Mouse (Mus musculus) forebrain, embryonic 14.5 days (tissue): ENCODE data around the gene Ttc25. TPM values are rescaled to one million over a fixed set of nuclear protein-coding genes. Genes with fewer than 3 reads are reported as not detected.
A peak's percentile ranks its signal among the peaks of the same experiment; 100 is the strongest.

ENCODE experiments used
- ATAC-seq: fragments of 200-750 bp; cut with Nextera tagmentation; 2 replicates; pipeline ENCODE4 v1.8.0; 2017; ENCODE audit warnings: mild to moderate bottlenecking, moderate library complexity
- DNase-seq: peaks from one replicate; pipeline ENCODE4 v3.0.0-alpha.2; 2015; ENCODE audit warnings: low spot score
- H3K27ac ChIP-seq: fragments of 300-500 bp; sonication (generic); 2 replicates; pipeline ENCODE4 v1.5.1; 2014; ENCODE audit warnings: low read depth, mild to moderate bottlenecking, control low read depth, low read length, moderate library complexity
- H3K27me3 ChIP-seq: fragments of 300-500 bp; sonication (generic); replicated peaks from 2 replicates; pipeline ENCODE4 v1.6.1; 2014; ENCODE audit warnings: low read length, control low read depth, mixed read lengths; ENCODE audit not compliant: control insufficient read depth, insufficient read depth
- H3K36me3 ChIP-seq: fragments of 300-500 bp; sonication (generic); 2 replicates; pipeline ENCODE4 v1.6.1; 2014; ENCODE audit warnings: low read length, control low read depth; ENCODE audit not compliant: control insufficient read depth, insufficient read depth
- H3K4me1 ChIP-seq: fragments of 300-500 bp; sonication (generic); 2 replicates; pipeline ENCODE4 v1.6.1; 2014; ENCODE audit warnings: antibody characterized with exemption, low read length, control low read depth; ENCODE audit not compliant: control insufficient read depth, insufficient read depth
- H3K4me2 ChIP-seq: fragments of 300-500 bp; sonication (generic); 2 replicates; pipeline ENCODE4 v1.6.1; 2014; ENCODE audit warnings: mild to moderate bottlenecking, control low read depth, low read length
- H3K4me3 ChIP-seq: fragments of 300-500 bp; sonication (generic); 2 replicates; pipeline ENCODE4 v1.5.1; 2014; ENCODE audit warnings: low read depth, low read length, control low read depth
- H3K9ac ChIP-seq: fragments of 300-500 bp; sonication (generic); 2 replicates; pipeline ENCODE4 v1.6.1; 2014; ENCODE audit warnings: mild to moderate bottlenecking, low read length, control low read depth, moderate library complexity
- H3K9me3 ChIP-seq: fragments of 300-500 bp; sonication (generic); replicated peaks from 2 replicates; pipeline ENCODE4 v1.6.1; 2016; ENCODE audit warnings: low read length, control low read depth, mixed read lengths; ENCODE audit not compliant: control insufficient read depth
- WGBS: fragments of 180-500 bp; shearing (Covaris S2); extraction: QIAGEN DNeasy Blood & Tissue Kit; methylation state at CpG from one replicate; pipeline ENCODE4 v1.1.7; 2014; 5-methylcytosine and 5-hydroxymethylcytosine counted together
- polyA plus RNA-seq: library from polyadenylated mRNA; unstranded; fragments of >200 nt; fragmentation: Nextera tagmentation; extraction: Ambion mirVana; gene quantifications from 2 replicates; pipeline ENCODE4 v1.2.1, GENCODE M21; 2014

Ttc25 gene
- polyA plus RNA-seq, 1 experiment from 2014 or later, result 1.7 TPM

DNA sequence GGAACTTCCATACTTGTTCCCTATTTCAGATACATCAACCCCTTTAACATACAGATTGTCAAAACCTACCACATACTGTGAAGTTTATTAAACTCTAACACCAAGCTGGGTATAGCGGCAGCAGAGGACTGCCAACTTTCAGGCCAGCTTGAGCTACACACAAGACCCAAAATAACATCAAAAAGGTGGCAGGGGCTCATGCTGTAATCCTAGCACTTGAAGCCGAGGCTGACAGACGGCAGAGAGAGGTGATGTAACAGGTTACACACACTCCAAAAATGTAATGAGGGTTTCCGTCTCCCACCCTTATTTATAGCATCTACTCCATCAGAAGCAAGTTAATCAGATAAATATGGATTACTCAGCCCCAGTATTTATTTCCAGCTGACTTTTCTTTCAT lies 50.1 kb downstream of the Ttc25 start:
- H3K9ac ChIP-seq, result no peak overlapping the region
- H3K27ac ChIP-seq, result no peak overlapping the region
- H3K36me3 ChIP-seq, result peaks cover 100% of the 10 kb centered on the region
- no peaks in the 10 kb centered on the region for H3K4me1 ChIP-seq
- H3K9me3 ChIP-seq, result no peaks in the 10 kb centered on the region
- H3K27me3 ChIP-seq, result no peaks in the 10 kb centered on the region
- no peak for DNase-seq
- H3K4me2 ChIP-seq, result no peak overlapping the region
- 77% methylated on average over 4 of the region's 4 CpGs for WGBS
- H3K4me3 ChIP-seq, result no peak overlapping the region
- ATAC-seq, result no peak

DNA sequence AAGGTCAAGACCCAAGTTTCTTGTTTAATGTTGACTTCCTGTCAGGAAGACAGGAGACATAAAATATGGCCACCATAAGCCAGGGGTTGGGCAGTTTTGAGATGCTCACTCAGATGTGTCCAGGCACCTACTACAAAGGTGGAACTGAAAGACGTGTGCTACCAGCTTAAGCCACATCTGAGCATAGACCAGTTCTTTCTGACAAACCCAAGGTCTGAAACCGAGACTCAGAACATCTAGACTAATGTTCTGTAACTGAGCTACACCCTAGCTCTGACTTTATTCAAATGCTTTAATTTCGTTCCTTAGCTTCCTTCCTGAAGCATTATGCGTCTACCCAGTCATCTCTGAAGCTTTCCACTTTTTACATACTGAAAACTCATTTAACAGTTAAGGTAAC lies 52.7 kb downstream of the Ttc25 start:
- H3K4me1 ChIP-seq, result no peaks in the 10 kb centered on the region
- H3K4me3 ChIP-seq, result no peak overlapping the region
- DNase-seq (no peak), ATAC-seq (no peak)
- no peak overlapping the region for H3K4me2 ChIP-seq
- H3K36me3 ChIP-seq, result peaks cover 89% of the 10 kb centered on the region
- H3K9ac ChIP-seq, result no peak overlapping the region
- WGBS, result 94% methylated on average over 4 of the region's 4 CpGs
- no peak overlapping the region for H3K27ac ChIP-seq
- H3K9me3 ChIP-seq, result no peaks in the 10 kb centered on the region
- no peaks in the 10 kb centered on the region for H3K27me3 ChIP-seq

DNA sequence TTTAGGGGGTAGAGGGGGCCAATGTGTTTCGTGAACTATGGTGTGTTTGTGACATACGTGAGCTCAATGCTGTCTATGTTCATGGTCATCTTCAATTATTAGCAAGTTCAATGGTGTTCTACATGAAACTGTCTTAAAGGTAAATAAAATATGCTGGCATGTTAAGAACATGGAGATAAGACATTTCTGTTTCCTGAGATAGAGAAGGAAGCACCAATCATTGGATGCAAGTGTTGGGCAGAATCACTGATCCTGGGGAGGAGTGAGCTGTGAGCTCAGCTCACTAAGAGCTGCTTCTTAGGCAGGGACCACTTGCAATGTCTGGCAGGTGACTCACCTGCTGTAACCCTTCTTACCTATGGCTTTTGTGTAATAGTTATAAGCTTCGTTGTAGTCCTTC lies 56.0 kb downstream of the Ttc25 start:
- Histone ChIP-seq H3K9ac (no peak overlapping the region), H3K4me1 (no peaks in the 10 kb centered on the region), H3K27ac (no peak overlapping the region), H3K27me3 (no peaks in the 10 kb centered on the region), H3K4me3 (no peak overlapping the region), H3K9me3 (no peaks in the 10 kb centered on the region), H3K4me2 (no peak overlapping the region), H3K36me3 (peaks cover 56% of the 10 kb centered on the region)
- WGBS, result 94% methylated on average over 3 of the region's 3 CpGs
- no peak for DNase-seq
- ATAC-seq, result no peak

DNA sequence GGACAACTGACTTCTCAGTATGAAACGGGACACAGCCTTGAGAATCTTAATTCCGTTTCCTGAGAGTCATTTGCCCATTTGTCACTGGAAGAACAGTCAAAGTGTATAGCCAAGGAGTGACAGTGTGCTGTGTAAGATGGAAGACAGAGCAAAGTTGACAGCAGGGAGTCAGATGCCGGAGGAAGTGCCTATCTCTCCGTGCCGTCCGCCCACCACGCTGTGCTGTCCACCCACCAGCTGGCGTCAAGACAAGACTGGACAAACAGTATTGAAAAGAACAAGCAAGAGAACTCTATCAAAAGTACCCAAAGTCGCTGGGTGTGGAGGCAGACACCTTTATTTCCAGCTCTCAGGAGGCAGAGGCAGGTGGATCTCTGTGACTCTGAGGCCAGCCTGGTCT lies 57.7 kb downstream of the Ttc25 start:
- H3K4me2 ChIP-seq, result no peak overlapping the region
- DNase-seq, result no peak
- H3K27me3 ChIP-seq, result no peaks in the 10 kb centered on the region
- H3K36me3 ChIP-seq, result peaks cover 39% of the 10 kb centered on the region
- WGBS, result 94% methylated on average over 9 of the region's 9 CpGs
- no peaks in the 10 kb centered on the region for H3K4me1 ChIP-seq
- no peaks in the 10 kb centered on the region for H3K9me3 ChIP-seq
- H3K27ac ChIP-seq, result no peak overlapping the region
- H3K4me3 ChIP-seq, result no peak overlapping the region
- no peak for ATAC-seq
- H3K9ac ChIP-seq, result no peak overlapping the region

DNA sequence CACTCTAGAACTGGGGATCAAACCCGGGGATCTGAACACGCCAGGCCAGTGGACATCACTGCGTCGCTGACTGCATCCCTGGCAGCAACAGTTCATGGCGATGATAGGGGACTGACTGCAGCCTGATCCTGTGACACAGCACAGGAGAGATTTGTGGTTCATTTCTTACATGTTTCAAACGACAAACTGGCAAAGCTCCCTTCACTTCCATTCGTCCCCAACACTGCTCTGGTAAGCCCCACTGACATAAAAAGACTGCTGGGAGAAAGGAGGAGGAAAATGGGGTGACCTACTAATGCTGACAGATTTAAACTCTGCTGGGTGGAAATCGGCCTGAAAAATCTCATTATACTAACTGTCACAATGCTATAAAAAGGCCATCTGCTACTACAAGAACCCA lies 58.4 kb downstream of the Ttc25 start:
- no peak for DNase-seq
- H3K36me3 ChIP-seq, result peaks cover 39% of the 10 kb centered on the region
- H3K27ac ChIP-seq, result no peak overlapping the region
- no peaks in the 10 kb centered on the region for H3K27me3 ChIP-seq
- no peaks in the 10 kb centered on the region for H3K9me3 ChIP-seq
- no peak overlapping the region for H3K4me3 ChIP-seq
- ATAC-seq, result no peak
- H3K4me2 ChIP-seq, result no peak overlapping the region
- 85% methylated on average over 8 of the region's 8 CpGs for WGBS
- H3K9ac ChIP-seq, result no peak overlapping the region
- no peaks in the 10 kb centered on the region for H3K4me1 ChIP-seq

DNA sequence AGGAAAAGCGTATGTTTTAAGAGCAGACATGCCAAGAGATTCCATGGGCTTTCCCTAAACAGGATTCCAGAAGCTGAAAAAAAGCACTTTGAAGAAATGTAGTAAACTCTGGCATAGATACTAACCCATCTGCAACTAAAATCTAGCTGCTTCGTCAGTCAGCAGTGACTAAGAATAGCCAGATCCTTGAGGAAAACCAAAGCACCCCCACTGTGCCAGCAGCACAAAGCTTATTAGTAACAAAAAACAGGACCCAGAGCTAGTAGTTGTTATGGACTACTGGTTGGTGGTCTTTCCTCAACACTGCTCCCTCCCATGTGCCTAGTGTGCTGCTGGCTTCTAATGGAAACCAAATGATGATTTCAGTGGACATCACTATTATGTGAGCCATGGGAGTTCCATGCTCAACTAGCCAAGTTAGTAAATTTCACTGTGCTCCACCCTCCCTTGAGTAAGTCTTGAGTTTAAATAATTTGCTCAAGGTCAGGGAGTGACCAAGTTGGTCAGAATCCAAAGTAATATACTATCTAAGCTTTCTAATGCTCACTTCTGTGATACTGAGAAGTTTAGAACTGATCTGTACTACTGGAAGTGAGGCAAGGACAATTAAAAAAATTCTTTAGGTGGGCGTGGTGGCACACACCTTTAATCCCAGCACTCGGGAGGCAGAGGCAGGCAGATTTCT lies 59.1 kb downstream of the Ttc25 start:
- no peaks in the 10 kb centered on the region for H3K27me3 ChIP-seq
- H3K36me3 ChIP-seq, result peaks cover 35% of the 10 kb centered on the region
- DNase-seq, result peak; percentile 38
- ATAC-seq, result no peak
- no peaks in the 10 kb centered on the region for H3K9me3 ChIP-seq
- 72% methylated on average over 4 of the region's 4 CpGs for WGBS
- H3K27ac ChIP-seq, result no peak overlapping the region
- H3K4me3 ChIP-seq, result no peak overlapping the region
- no peak overlapping the region for H3K9ac ChIP-seq
- no peaks in the 10 kb centered on the region for H3K4me1 ChIP-seq
- no peak overlapping the region for H3K4me2 ChIP-seq

DNA sequence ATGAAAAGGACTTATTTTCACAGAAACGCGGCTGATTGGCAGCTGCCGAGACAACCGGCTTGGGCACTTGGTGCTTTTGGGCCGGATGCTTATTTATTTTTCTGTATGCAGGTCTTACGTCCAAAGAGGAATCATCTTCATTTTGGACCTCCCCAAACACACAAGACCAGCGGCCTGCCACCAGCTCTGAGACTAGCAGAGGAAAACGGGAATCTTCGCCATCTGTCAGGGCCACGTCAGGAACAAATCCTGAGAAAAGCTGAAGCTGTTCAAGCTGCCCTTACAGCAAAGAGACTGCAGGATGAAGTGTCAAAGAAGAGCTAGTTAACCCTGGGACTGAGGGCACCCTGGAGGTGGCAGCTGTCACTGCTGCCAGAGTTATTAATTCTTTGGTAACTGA lies 60.0 kb downstream of the Ttc25 start:
- no peaks in the 10 kb centered on the region for H3K9me3 ChIP-seq
- H3K27me3 ChIP-seq, result no peaks in the 10 kb centered on the region
- WGBS, result 84% methylated on average over 10 of the region's 10 CpGs
- H3K27ac ChIP-seq, result no peak overlapping the region; the same call in 1 of the 2 replicates
- H3K4me3 ChIP-seq, result no peak overlapping the region
- H3K9ac ChIP-seq, result no peak overlapping the region
- H3K4me2 ChIP-seq, result no peak overlapping the region
- H3K4me1 ChIP-seq, result no peaks in the 10 kb centered on the region
- H3K36me3 ChIP-seq, result peaks cover 25% of the 10 kb centered on the region
- ATAC-seq, result no peak
- no peak for DNase-seq

DNA sequence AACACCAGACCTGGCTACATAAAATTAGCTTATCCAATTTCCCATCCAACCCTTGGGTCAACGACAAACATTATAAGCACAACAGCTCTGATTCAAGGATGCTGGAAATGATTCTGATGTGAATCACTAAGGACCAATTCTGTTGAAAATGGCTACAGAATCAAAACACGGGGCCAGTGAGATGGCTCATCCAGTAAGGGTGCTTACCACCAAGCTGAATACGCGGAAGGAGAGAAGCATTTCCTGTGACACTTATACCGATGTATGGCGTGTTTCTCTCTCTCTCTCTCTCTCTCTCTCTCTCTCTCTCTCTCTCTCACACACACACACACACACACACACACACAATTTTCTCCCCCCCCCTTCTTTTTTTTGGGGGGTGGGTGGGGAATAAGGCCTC lies 61.7 kb downstream of the Ttc25 start:
- H3K27ac ChIP-seq, result no peak overlapping the region
- DNase-seq, result no peak
- H3K4me3 ChIP-seq, result no peak overlapping the region
- no peaks in the 10 kb centered on the region for H3K27me3 ChIP-seq
- no peak overlapping the region for H3K4me2 ChIP-seq
- no peaks in the 10 kb centered on the region for H3K9me3 ChIP-seq
- no peak for ATAC-seq
- H3K4me1 ChIP-seq, result no peaks in the 10 kb centered on the region
- no peak overlapping the region for H3K9ac ChIP-seq
- peaks cover 10% of the 10 kb centered on the region for H3K36me3 ChIP-seq
- WGBS, result 92% methylated on average over 6 of the region's 6 CpGs

DNA sequence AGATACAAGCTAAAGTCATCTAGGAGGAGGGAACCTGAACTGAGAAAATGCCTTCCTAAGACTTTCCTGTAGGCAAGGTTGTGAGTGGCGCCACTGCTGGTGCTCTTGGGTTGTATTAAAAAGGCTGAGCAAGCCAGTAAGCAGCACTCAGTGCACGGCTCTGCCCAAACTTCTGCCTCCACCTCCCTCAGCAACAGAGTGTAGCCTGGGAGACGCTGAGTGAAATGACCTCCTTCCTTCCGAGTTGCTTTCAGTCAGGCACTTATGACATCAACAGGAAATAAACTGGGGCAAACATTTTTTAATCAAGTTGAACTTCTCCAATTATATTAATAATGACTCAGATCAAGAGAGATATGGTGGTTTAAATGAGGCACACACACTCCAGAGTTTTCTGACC lies 63.4 kb downstream of the Ttc25 start:
- Histone ChIP-seq H3K9me3 (no peaks in the 10 kb centered on the region), H3K27me3 (no peaks in the 10 kb centered on the region), H3K4me2 (no peak overlapping the region), H3K27ac (no peak overlapping the region), H3K36me3 (peaks cover 10% of the 10 kb centered on the region; the same call in 1 of the 2 replicates), H3K4me3 (no peak overlapping the region), H3K9ac (no peak overlapping the region), H3K4me1 (no peaks in the 10 kb centered on the region)
- DNase-seq, result no peak
- no peak for ATAC-seq
- 85% methylated on average over 4 of the region's 4 CpGs for WGBS
